Mouse (Mus musculus) brain, embryonic 14.5 days (tissue): ENCODE results near the gene Gatd1.

ENCODE experiments used
- CTCF ChIP-seq: fragments of 200-500 bp; IDR thresholded peaks from 2 replicates; pipeline ENCODE4 v1.5.1; 2012; ENCODE audit warnings: inconsistent platforms, mild to moderate bottlenecking, moderate library complexity, borderline replicate concordance; ENCODE audit not compliant: insufficient read depth, insufficient read length; ENCODE audit errors: extremely low read depth
- POLR2A ChIP-seq: fragments of 200-500 bp; IDR thresholded peaks from 2 replicates; pipeline ENCODE4 v1.6.1; 2012; ENCODE audit warnings: mild to moderate bottlenecking, inconsistent platforms, borderline replicate concordance; ENCODE audit not compliant: poor library complexity, insufficient read depth, insufficient read length, severe bottlenecking; ENCODE audit errors: extremely low read depth

GRCm38 (mm10) chr7:141403305-141403704 lies 10.6 kb downstream of the Gatd1 start:
- TF ChIP-seq POLR2A (no peak), CTCF (peak; percentile 71)
